Mouse (Mus musculus): ENCODE data around the gene Lrp8.

The Lrp8 gene

GRCm38 (mm10) chr4:107846795-107847194 is 44.7 kb downstream of the Lrp8 start:
- in situ Hi-C loops (cut with MseI, MboI) = no loop called here

- in situ Hi-C loops (cut with MseI, MboI) = no loop called here
Observed at GRCm38 (mm10) chr4:107848546-107848945, 46.5 kb downstream of the Lrp8 start.

- in situ Hi-C loops (cut with MseI, MboI) = no loop called here
Observed at GRCm38 (mm10) chr4:107849621-107850020, 47.6 kb downstream of the Lrp8 start.

- in situ Hi-C loops (cut with MseI, MboI) = no loop called here
Observed at GRCm38 (mm10) chr4:107850091-107850490, 48.0 kb downstream of the Lrp8 start.

GRCm38 (mm10) chr4:107853333-107853732 is 51.3 kb downstream of the Lrp8 start:
- in situ Hi-C loops (cut with MseI, MboI) = no loop called here

- in situ Hi-C loops (cut with MseI, MboI) = no loop called here
Observed at GRCm38 (mm10) chr4:107853836-107854235, 51.8 kb downstream of the Lrp8 start.

- in situ Hi-C loops (cut with MseI, MboI) = no loop called here
Observed at GRCm38 (mm10) chr4:107856958-107857686, 55.1 kb downstream of the Lrp8 start.

GRCm38 (mm10) chr4:107858995-107859394 is 56.9 kb downstream of the Lrp8 start:
- in situ Hi-C loops (cut with MseI, MboI) = no loop called here

- in situ Hi-C loops (cut with MseI, MboI) = no loop called here
Observed at GRCm38 (mm10) chr4:107864866-107865265, 62.8 kb downstream of the Lrp8 start.

- in situ Hi-C loops (cut with MseI, MboI) = no loop called here
Observed at GRCm38 (mm10) chr4:107879254-107880050, 77.4 kb downstream of the Lrp8 start, which contains the start of gene Magoh. TSS of gene Magoh (plus strand) at chr4:107879755.

GRCm38 (mm10) chr4:107881631-107882030 is 79.6 kb downstream of the Lrp8 start:
- in situ Hi-C loops (cut with MseI, MboI) = no loop called here

- in situ Hi-C loops (cut with MseI, MboI) = no loop called here
Observed at GRCm38 (mm10) chr4:107886371-107886770, 84.3 kb downstream of the Lrp8 start.

- in situ Hi-C loops (cut with MseI, MboI) = no loop called here
Observed at GRCm38 (mm10) chr4:107889385-107889730, 87.3 kb downstream of the Lrp8 start.

GRCm38 (mm10) chr4:107889731-107890432 is 87.8 kb downstream of the Lrp8 start, which contains the start of gene 0610037L13Rik:
TSS of gene 0610037L13Rik (plus strand) at chr4:107889813.
- in situ Hi-C loops (cut with MseI, MboI) = no loop called here

GRCm38 (mm10) chr4:107892663-107893062 is 90.6 kb downstream of the Lrp8 start:
- in situ Hi-C loops (cut with MseI, MboI) = no loop called here

GRCm38 (mm10) chr4:107899211-107899927 is 97.3 kb downstream of the Lrp8 start:
- in situ Hi-C loops (cut with MseI, MboI) = no loop called here

GRCm38 (mm10) chr4:107900206-107900605 is 98.1 kb downstream of the Lrp8 start:
- in situ Hi-C loops (cut with MseI, MboI) = no loop called here

- in situ Hi-C loops (cut with MseI, MboI) = no loop called here
Observed at GRCm38 (mm10) chr4:107904252-107904651, 102.2 kb downstream of the Lrp8 start.

- in situ Hi-C loops (cut with MseI, MboI) = no loop called here
Observed at GRCm38 (mm10) chr4:107906561-107906960, 104.5 kb downstream of the Lrp8 start.

- in situ Hi-C loops (cut with MseI, MboI) = no loop called here
Observed at GRCm38 (mm10) chr4:107910020-107910419, 108.0 kb downstream of the Lrp8 start.

- in situ Hi-C loops (cut with MseI, MboI) = no loop called here
Observed at GRCm38 (mm10) chr4:107920336-107920735, 118.3 kb downstream of the Lrp8 start.
